Mouse (Mus musculus) hindbrain, embryonic 13.5 days (tissue): ENCODE data around the gene 4930438A08Rik. TPM values are rescaled to one million over a fixed set of nuclear protein-coding genes. Genes with fewer than 3 reads are reported as not detected.

Experiments used
- ATAC-seq: fragments of 200-750 bp; cut with Nextera tagmentation; 2 replicates; pipeline ENCODE4 v1.8.0; 2017; ENCODE audit warnings: moderate TSS enrichment; ENCODE audit not compliant: low FRiP score
- H3K27ac ChIP-seq: fragments of 300-500 bp; sonication (generic); 2 replicates; pipeline ENCODE4 v1.5.1; 2015; ENCODE audit warnings: inconsistent platforms, mild to moderate bottlenecking, moderate library complexity
- H3K27me3 ChIP-seq: fragments of 300-500 bp; sonication (generic); 2 replicates; pipeline ENCODE4 v1.6.1; 2015; ENCODE audit warnings: mild to moderate bottlenecking, inconsistent platforms
- H3K36me3 ChIP-seq: fragments of 300-500 bp; sonication (generic); 2 replicates; pipeline ENCODE4 v1.6.1; 2015; ENCODE audit warnings: mild to moderate bottlenecking, inconsistent platforms
- H3K4me1 ChIP-seq: fragments of 300-500 bp; sonication (generic); replicated peaks from 2 replicates; pipeline ENCODE4 v1.6.1; 2015; ENCODE audit warnings: inconsistent platforms
- H3K4me2 ChIP-seq: fragments of 300-500 bp; sonication (generic); 2 replicates; pipeline ENCODE4 v1.6.1; 2015; ENCODE audit warnings: inconsistent platforms, mild to moderate bottlenecking, moderate library complexity
- H3K4me3 ChIP-seq: fragments of 300-500 bp; sonication (generic); 2 replicates; pipeline ENCODE4 v1.5.1; 2015; ENCODE audit warnings: mild to moderate bottlenecking, inconsistent platforms
- H3K9ac ChIP-seq: fragments of 300-500 bp; sonication (generic); 2 replicates; pipeline ENCODE4 v1.6.1; 2015; ENCODE audit warnings: mild to moderate bottlenecking, inconsistent platforms
- H3K9me3 ChIP-seq: fragments of 300-500 bp; sonication (generic); 2 replicates; pipeline ENCODE4 v1.6.1; 2016; ENCODE audit warnings: inconsistent platforms
- WGBS: fragments of 180-500 bp; shearing (Covaris S2); methylation state at CpG from one replicate; pipeline ENCODE4 v1.1.7; 2015; 5-methylcytosine and 5-hydroxymethylcytosine counted together
- polyA plus RNA-seq: library from polyadenylated mRNA; unstranded; fragments of >200 nt; fragmentation: Nextera tagmentation; extraction: Ambion mirVana; gene quantifications from 2 replicates; pipeline ENCODE4 v1.2.1, GENCODE M21; 2015

The 4930438A08Rik gene
- polyA plus RNA-seq, 1 experiment from 2014 or later, result 0.08 TPM

DNA sequence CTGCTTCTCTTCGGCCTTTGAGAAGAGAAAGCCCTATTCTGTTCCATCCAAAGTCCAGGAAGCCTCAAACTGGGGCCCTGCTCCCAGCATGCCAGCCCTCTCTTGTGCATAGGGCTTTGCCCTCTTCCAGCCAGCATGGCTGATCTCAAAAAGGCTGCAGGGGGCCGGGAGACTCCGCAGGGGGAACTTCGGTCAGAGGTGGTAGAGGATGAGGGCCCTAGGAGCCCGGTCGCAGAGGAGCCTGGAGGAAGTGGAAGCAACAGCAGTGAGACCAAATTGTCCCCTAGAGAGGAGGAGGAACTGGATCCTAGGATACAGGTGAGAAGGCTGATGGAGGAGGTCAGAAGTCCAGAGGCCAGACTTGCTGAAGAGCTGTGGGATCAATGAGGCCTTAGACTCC is 56.9 kb downstream of the 4930438A08Rik start:
- H3K4me1 ChIP-seq, result peaks cover 51% of the 10 kb centered on the region
- peaks cover 43% of the 10 kb centered on the region for H3K36me3 ChIP-seq
- 89% methylated on average over 6 of the region's 6 CpGs for WGBS
- peak overlapping the region; percentile 89 for H3K4me3 ChIP-seq
- 0 out of 2 replicates have a peak, but pooled peaks have one; percentile 9 for ATAC-seq
- no peaks in the 10 kb centered on the region for H3K9me3 ChIP-seq
- H3K4me2 ChIP-seq, result peak overlapping the region; percentile 100
- peak overlapping the region; percentile 88 for H3K9ac ChIP-seq
- no peak overlapping the region for H3K27ac ChIP-seq
- no peaks in the 10 kb centered on the region for H3K27me3 ChIP-seq

DNA sequence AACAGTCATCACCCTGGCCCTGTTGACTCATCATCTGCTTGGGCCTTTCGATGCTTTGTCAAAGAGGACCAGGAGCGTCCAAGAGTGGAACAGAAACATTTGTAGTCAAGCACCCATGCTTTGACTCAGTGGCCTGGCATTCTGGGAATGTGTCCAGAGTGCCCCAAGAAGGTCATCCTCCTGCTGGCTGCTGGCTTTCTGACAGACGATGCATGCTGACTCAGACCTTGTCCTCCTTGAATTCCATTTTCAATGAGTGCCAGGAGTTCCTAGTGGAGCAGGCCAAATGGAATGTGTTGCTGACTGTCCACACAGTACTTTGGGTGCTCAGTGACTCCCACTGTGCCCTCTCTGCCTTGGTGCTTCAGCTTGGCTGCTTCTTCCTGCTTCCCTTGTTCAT is 60.1 kb downstream of the 4930438A08Rik start:
- no peak overlapping the region for H3K27ac ChIP-seq
- no peak overlapping the region for H3K9ac ChIP-seq
- H3K4me3 ChIP-seq, result no peak overlapping the region
- H3K4me2 ChIP-seq, result no peak overlapping the region
- H3K36me3 ChIP-seq, result peaks cover 53% of the 10 kb centered on the region
- ATAC-seq, result no peak
- 69% methylated on average over 3 of the region's 3 CpGs for WGBS
- H3K9me3 ChIP-seq, result no peaks in the 10 kb centered on the region
- H3K27me3 ChIP-seq, result no peaks in the 10 kb centered on the region
- peaks cover 41% of the 10 kb centered on the region for H3K4me1 ChIP-seq

Other genes starting within 250 kb of the 4930438A08Rik start
- gene Gm12248, start 181.7 kb upstream of the 4930438A08Rik start, polyA plus RNA-seq, result 0.12 TPM in 1 of 2 replicates, not detected in the other
- 114 and 117 TPM in 2 replicates for gene Cnot8, start 170.6 kb upstream of the 4930438A08Rik start, polyA plus RNA-seq
- gene Gemin5, start 106.3 kb upstream of the 4930438A08Rik start, polyA plus RNA-seq, result 13.6 and 17.0 TPM in 2 replicates
- gene Mrpl22, start 103.1 kb upstream of the 4930438A08Rik start, polyA plus RNA-seq, result 104 and 108 TPM in 2 replicates
- 1.6 and 1.7 TPM in 2 replicates for gene Igtp, start 75.2 kb upstream of the 4930438A08Rik start, polyA plus RNA-seq
- gene Irgm2, start 75.2 kb upstream of the 4930438A08Rik start, polyA plus RNA-seq, result 0.75 and 0.99 TPM in 2 replicates
- gene Zfp692, start 32.3 kb downstream of the 4930438A08Rik start, polyA plus RNA-seq, result 26.7 and 27.1 TPM in 2 replicates
- gene Zfp672, start 55.5 kb downstream of the 4930438A08Rik start, polyA plus RNA-seq, result 38.4 and 40.2 TPM in 2 replicates
- gene Sh3bp5l, start 55.9 kb downstream of the 4930438A08Rik start, polyA plus RNA-seq, result 48.5 and 49.9 TPM in 2 replicates
- gene Lypd8, start 104.2 kb downstream of the 4930438A08Rik start, polyA plus RNA-seq, result not detected in 2 replicates
- gene 1810065E05Rik, start 146.3 kb downstream of the 4930438A08Rik start, polyA plus RNA-seq, result not detected in 2 replicates
- gene Gm12253, start 157.8 kb downstream of the 4930438A08Rik start, polyA plus RNA-seq, result not detected in 2 replicates
- gene Lypd9, start 178.1 kb downstream of the 4930438A08Rik start, polyA plus RNA-seq, result not detected in 2 replicates
- not detected in 2 replicates for gene Olfr30, start 187.5 kb downstream of the 4930438A08Rik start, polyA plus RNA-seq
- gene Olfr332, start 217.8 kb downstream of the 4930438A08Rik start, polyA plus RNA-seq, result not detected in 2 replicates
- gene Olfr331, start 227.8 kb downstream of the 4930438A08Rik start, polyA plus RNA-seq, result not detected in 2 replicates